Mouse (Mus musculus) heart, embryonic 14.5 days (tissue): ENCODE measurements around the gene Hdgfl3. TPM values are rescaled to one million over a fixed set of nuclear protein-coding genes. Genes with fewer than 3 reads are reported as not detected.
"Not testable (repeated sequence)": the region's sequence is repeated elsewhere in the genome, so short reads cannot be mapped to it uniquely, and the experiment has no call there.

Experiments used
- ATAC-seq: fragments of 200-750 bp; cut with Nextera tagmentation; 2 replicates; pipeline ENCODE4 v1.8.0; 2017; ENCODE audit warnings: low read depth, moderate TSS enrichment; ENCODE audit not compliant: insufficient number of reproducible peaks, insufficient read depth, low FRiP score
- H3K27ac ChIP-seq, 2 experiments: fragments of 200-500 bp in 1 of 2; fragments of 300-500 bp in 1 of 2; sonication (generic) in 1 of 2; replicated peaks in 1 of 2; 2 replicates each; pipeline ENCODE4 v1.5.1; 2012 to 2014; ENCODE audit warnings: low read depth in 2 of 2, low read length in 2 of 2, control low read depth in 1 of 2, mild to moderate bottlenecking in 1 of 2, mixed read lengths in 1 of 2; ENCODE audit not compliant: control insufficient read depth in 1 of 2, insufficient read depth in 1 of 2
- H3K27me3 ChIP-seq: fragments of 300-500 bp; sonication (generic); 2 replicates; pipeline ENCODE4 v1.6.1; 2014; ENCODE audit warnings: mild to moderate bottlenecking, low read length, control low read depth; ENCODE audit not compliant: control insufficient read depth, insufficient read depth
- H3K36me3 ChIP-seq: fragments of 300-500 bp; sonication (generic); 2 replicates; pipeline ENCODE4 v1.6.1; 2014; ENCODE audit warnings: mild to moderate bottlenecking, control low read depth, low read length, mixed read lengths; ENCODE audit not compliant: control insufficient read depth, insufficient read depth
- H3K4me1 ChIP-seq, 2 experiments: fragments of 200-500 bp in 1 of 2; fragments of 300-500 bp in 1 of 2; sonication (generic) in 1 of 2; 2 replicates each; pipeline ENCODE4 v1.6.1; 2012 to 2014; ENCODE audit warnings: low read length in 2 of 2, control low read depth in 1 of 2, mixed read lengths in 1 of 2; ENCODE audit not compliant: control insufficient read depth in 2 of 2, insufficient read depth in 2 of 2
- H3K4me2 ChIP-seq: fragments of 300-500 bp; sonication (generic); 2 replicates; pipeline ENCODE4 v1.6.1; 2014; ENCODE audit warnings: mild to moderate bottlenecking, low read length
- H3K4me3 ChIP-seq, 2 experiments: fragments of 200-500 bp in 1 of 2; fragments of 300-500 bp in 1 of 2; sonication (generic) in 1 of 2; 2 replicates each; pipeline ENCODE4 v1.5.1; 2012 to 2014; ENCODE audit warnings: low read length in 2 of 2, mild to moderate bottlenecking in 2 of 2, control low read depth in 1 of 2, low read depth in 1 of 2, moderate library complexity in 1 of 2; ENCODE audit not compliant: control insufficient read depth in 1 of 2, insufficient read depth in 1 of 2
- H3K9ac ChIP-seq: fragments of 300-500 bp; sonication (generic); 2 replicates; pipeline ENCODE4 v1.6.1; 2014; ENCODE audit warnings: mild to moderate bottlenecking, low read length
- H3K9me3 ChIP-seq: fragments of 300-500 bp; sonication (generic); 2 replicates; pipeline ENCODE4 v1.6.1; 2016; ENCODE audit warnings: low read length, control low read depth; ENCODE audit not compliant: control insufficient read depth
- WGBS: fragments of 180-500 bp; shearing (Covaris S2); extraction: QIAGEN DNeasy Blood & Tissue Kit; methylation state at CpG from one replicate; pipeline ENCODE4 v1.1.7; 2014; 5-methylcytosine and 5-hydroxymethylcytosine counted together
- polyA plus RNA-seq: library from polyadenylated mRNA; unstranded; fragments of >200 nt; fragmentation: Nextera tagmentation; extraction: Ambion mirVana; gene quantifications from 2 replicates; pipeline ENCODE4 v1.2.1, GENCODE M21; 2014

The Hdgfl3 gene
- polyA plus RNA-seq, 1 experiment from 2014 or later, result 15.6 TPM

GRCm38 (mm10) chr7:81840661-81841181 lies 93.6 kb downstream of the Hdgfl3 start:
- Histone ChIP-seq H3K36me3 (no peaks in the 10 kb centered on the region), H3K4me2 (0 out of 2 replicates have a peak overlapping the region, but pooled peaks have one; percentile 1), H3K27me3 (no peaks in the 10 kb centered on the region), H3K4me1 (peaks cover 3 to 5% of the 10 kb centered on the region in 2 experiments; a peak in 1 of 4 replicates), H3K9ac (no peak overlapping the region), H3K27ac (peak overlapping the region; percentile 6 to 41; a peak in 3 of 4 replicates), H3K9me3 (no peaks in the 10 kb centered on the region), H3K4me3 (no peak overlapping the region)
- ATAC-seq, result no peak
- 25% methylated on average over 7 of the region's 7 CpGs for WGBS

DNA sequence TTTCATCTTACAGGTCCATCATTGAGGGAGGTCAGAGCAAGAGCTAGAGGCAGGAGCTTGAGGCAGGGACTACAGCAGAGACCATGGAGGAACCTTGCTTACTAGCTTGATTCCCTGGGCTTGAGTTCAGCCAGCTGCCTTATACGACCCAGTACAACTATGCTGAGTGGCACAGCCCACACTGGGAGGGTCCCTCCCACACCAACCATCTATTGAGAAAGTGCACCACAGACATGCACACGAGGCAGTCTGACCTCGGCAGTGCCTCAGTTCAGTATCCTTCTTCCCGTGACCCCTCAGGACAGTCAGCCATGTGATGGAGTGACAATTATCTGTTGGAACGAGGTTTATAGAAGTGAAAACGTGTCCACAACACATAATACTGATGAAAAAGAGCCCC lies 94.5 kb downstream of the Hdgfl3 start:
- H3K36me3 ChIP-seq, result no peaks in the 10 kb centered on the region

DNA sequence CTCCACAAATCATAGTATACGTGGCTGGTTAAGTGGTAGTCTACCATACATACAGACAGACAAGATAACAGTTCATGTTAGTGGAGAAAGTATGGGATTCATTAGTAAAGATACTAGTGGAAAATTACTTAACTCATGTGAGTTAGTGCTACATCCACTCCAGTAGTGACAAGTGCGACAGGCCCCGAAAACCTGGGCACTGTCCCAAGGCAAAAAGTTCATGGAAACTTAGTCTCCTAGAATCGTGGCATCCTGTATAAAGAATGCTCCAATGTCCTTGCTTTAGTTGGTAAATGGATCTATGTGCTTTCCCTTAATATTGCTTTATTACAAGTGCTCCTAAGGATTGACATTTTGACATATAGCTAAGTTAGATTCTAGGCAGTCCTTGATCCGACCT lies 96.5 kb downstream of the Hdgfl3 start:
- H3K4me3 ChIP-seq, H3K9ac ChIP-seq, ATAC-seq, H3K27me3 ChIP-seq, H3K36me3 ChIP-seq, H3K9me3 ChIP-seq, H3K27ac ChIP-seq, H3K4me1 ChIP-seq, H3K4me2 ChIP-seq: not testable (repeated sequence)
- WGBS, result 74% methylated on average over 5 of the region's 5 CpGs

More for the DNA sequence above, 94.5 kb downstream of the Hdgfl3 start:
- no peak overlapping the region for H3K9ac ChIP-seq
- ATAC-seq, result no peak
- H3K4me3 ChIP-seq, result no peak overlapping the region
- WGBS, result 65% methylated on average over 6 of the region's 6 CpGs
- no peak overlapping the region for H3K4me2 ChIP-seq
- H3K4me1 ChIP-seq, result peaks cover 3 to 5% of the 10 kb centered on the region in 2 experiments; a peak in 1 of 4 replicates
- no peak overlapping the region for H3K27ac ChIP-seq
- no peaks in the 10 kb centered on the region for H3K27me3 ChIP-seq
- no peaks in the 10 kb centered on the region for H3K9me3 ChIP-seq

GRCm38 (mm10) chr7:81835430-81835829 lies 98.8 kb downstream of the Hdgfl3 start:
- Histone ChIP-seq H3K4me2 (no peak overlapping the region), H3K4me1 (no peaks in the 10 kb centered on the region), H3K27me3 (no peaks in the 10 kb centered on the region), H3K27ac (no peak overlapping the region), H3K9ac (no peak overlapping the region), H3K4me3 (no peak overlapping the region), H3K9me3 (no peaks in the 10 kb centered on the region), H3K36me3 (no peaks in the 10 kb centered on the region)
- ATAC-seq, result no peak
- WGBS, result 85% methylated on average over 5 of the region's 5 CpGs

GRCm38 (mm10) chr7:81834847-81835246 lies 99.4 kb downstream of the Hdgfl3 start:
- Histone ChIP-seq H3K27me3 (no peaks in the 10 kb centered on the region), H3K9me3 (no peaks in the 10 kb centered on the region), H3K4me2 (no peak overlapping the region), H3K9ac (no peak overlapping the region), H3K27ac (no peak overlapping the region), H3K4me1 (peaks cover 2 to 3% of the 10 kb centered on the region in 2 experiments), H3K36me3 (no peaks in the 10 kb centered on the region), H3K4me3 (no peak overlapping the region)
- no peak for ATAC-seq

Other genes starting within 250 kb of the Hdgfl3 start
- gene Homer2, start 226.9 kb downstream of the Hdgfl3 start, polyA plus RNA-seq, result 80.4 and 84.1 TPM in 2 replicates
- gene Ramac, start 171.5 kb downstream of the Hdgfl3 start, polyA plus RNA-seq, result 75.8 and 86.9 TPM in 2 replicates
- 33.9 and 40.5 TPM in 2 replicates for gene 3110040N11Rik, start 145.0 kb downstream of the Hdgfl3 start, polyA plus RNA-seq
- 126 and 130 TPM in 2 replicates for gene Btbd1, start 105.0 kb downstream of the Hdgfl3 start, polyA plus RNA-seq
- not detected in 2 replicates for gene Gm10160, start 78.7 kb downstream of the Hdgfl3 start, polyA plus RNA-seq
- 33.7 and 34.4 TPM in 2 replicates for gene Tm6sf1, start 75.5 kb downstream of the Hdgfl3 start, polyA plus RNA-seq
- gene Bnc1, start 57.8 kb upstream of the Hdgfl3 start, polyA plus RNA-seq, result 4.8 and 6.3 TPM in 2 replicates
- gene Sh3gl3, start 239.4 kb upstream of the Hdgfl3 start, polyA plus RNA-seq, result 6.6 and 7.5 TPM in 2 replicates